Mouse (Mus musculus): ENCODE results near the gene Olfr267. TPM values are rescaled to one million over a fixed set of nuclear protein-coding genes. Genes with fewer than 3 reads are reported as not detected.

Gene Olfr267
- polyA plus RNA-seq, 1 experiment from 2014 or later: 0.08 TPM

Other genes with a start within 250 kb of the Olfr267 start
- 28.7 and 38.3 TPM in 2 replicates for gene Lpar1, start 233.8 kb downstream of the Olfr267 start, polyA plus RNA-seq (2015; fragmentation: Nextera tagmentation; extraction: Ambion mirVana)
- 28.8 and 32.5 TPM in 2 replicates for gene Ecpas, start 125.0 kb upstream of the Olfr267 start, polyA plus RNA-seq (2015; fragmentation: Nextera tagmentation; extraction: Ambion mirVana)
- 1.3 and 1.7 TPM in 2 replicates for gene Zkscan16, start 155.9 kb upstream of the Olfr267 start, polyA plus RNA-seq (2015; fragmentation: Nextera tagmentation; extraction: Ambion mirVana)
- gene Ptgr1, start 199.4 kb upstream of the Olfr267 start, polyA plus RNA-seq (2015; fragmentation: Nextera tagmentation; extraction: Ambion mirVana): 3.4 and 4.1 TPM in 2 replicates
- gene Dnajc25, start 207.3 kb upstream of the Olfr267 start, polyA plus RNA-seq (2015; fragmentation: Nextera tagmentation; extraction: Ambion mirVana): 3.4 and 5.5 TPM in 2 replicates
- gene Gm20503, start 215.5 kb upstream of the Olfr267 start, polyA plus RNA-seq (2015; fragmentation: Nextera tagmentation; extraction: Ambion mirVana): 2.3 and 4.8 TPM in 2 replicates
- gene Gng10, start 247.4 kb upstream of the Olfr267 start, polyA plus RNA-seq (2015; fragmentation: Nextera tagmentation; extraction: Ambion mirVana): 210 and 212 TPM in 2 replicates

Data from forebrain, embryonic 16.5 days (tissue).